Mouse (Mus musculus) erythroblast, embryonic 14.5 days (primary cell): ENCODE measurements around the gene Gm11567.

ENCODE experiments used
- GATA1 ChIP-seq: IDR thresholded peaks from 2 replicates; pipeline ENCODE4 v1.6.1; 2012; ENCODE audit warnings: low read length, inconsistent platforms, mixed read lengths
- TAL1 ChIP-seq: IDR thresholded peaks from 3 replicates; pipeline ENCODE4 v1.6.1; 2012; ENCODE audit warnings: low read length, inconsistent platforms, mixed read lengths

- TF ChIP-seq GATA1 (no peak), TAL1 (no peak)
Measured at GRCm38 (mm10) chr11:99842185-99842584, 36.8 kb upstream of the Gm11567 start.
